Mouse (Mus musculus) kidney, adult 2 months (tissue): ENCODE data around the gene Olfr1230.

ENCODE experiments used
- CTCF ChIP-seq: fragments of 200-500 bp; conservative IDR thresholded peaks from 2 replicates; pipeline ENCODE4 v1.5.1; 2011; ENCODE audit warnings: low read depth, mild to moderate bottlenecking, control low read depth, low read length, moderate library complexity, mixed read lengths; ENCODE audit not compliant: insufficient read depth, insufficient read length
- POLR2A ChIP-seq: fragments of 200-500 bp; IDR thresholded peaks from one replicate; pipeline ENCODE4 v1.6.1; 2011; ENCODE audit warnings: low read depth, low read length, control low read depth

DNA sequence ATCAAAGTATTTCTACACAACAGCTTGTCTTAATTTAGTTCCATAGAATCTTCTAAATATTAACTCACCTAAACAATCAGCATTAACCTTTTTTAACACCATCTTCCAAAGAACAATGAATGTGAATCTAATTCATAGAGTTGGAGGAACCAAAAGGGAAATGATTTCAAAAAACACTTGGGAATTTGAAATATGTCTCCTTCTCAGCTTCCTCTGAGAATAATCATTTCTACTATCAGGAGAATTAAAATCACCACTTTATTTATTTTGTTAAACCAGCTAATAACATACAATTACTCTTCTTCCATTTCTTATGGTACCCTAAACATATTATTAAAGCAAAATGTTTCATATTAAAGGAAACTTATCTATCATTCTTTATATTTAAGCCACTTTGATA lies 45.2 kb upstream of the Olfr1230 start, which contains the start of gene Olfr1233:
- no peak for TF ChIP-seq CTCF
- no peak for TF ChIP-seq POLR2A
